Mouse (Mus musculus) layer of hippocampus, adult 9-11 months (tissue): ENCODE results near the gene 4932438H23Rik.
"Not testable (repeated sequence)": the region's sequence is repeated elsewhere in the genome, so short reads cannot be mapped to it uniquely, and the experiment has no call there.

Experiments used
- DNase-seq: peaks from one replicate; pipeline ENCODE4 v3.0.0; 2022

4932438H23Rik gene

DNA sequence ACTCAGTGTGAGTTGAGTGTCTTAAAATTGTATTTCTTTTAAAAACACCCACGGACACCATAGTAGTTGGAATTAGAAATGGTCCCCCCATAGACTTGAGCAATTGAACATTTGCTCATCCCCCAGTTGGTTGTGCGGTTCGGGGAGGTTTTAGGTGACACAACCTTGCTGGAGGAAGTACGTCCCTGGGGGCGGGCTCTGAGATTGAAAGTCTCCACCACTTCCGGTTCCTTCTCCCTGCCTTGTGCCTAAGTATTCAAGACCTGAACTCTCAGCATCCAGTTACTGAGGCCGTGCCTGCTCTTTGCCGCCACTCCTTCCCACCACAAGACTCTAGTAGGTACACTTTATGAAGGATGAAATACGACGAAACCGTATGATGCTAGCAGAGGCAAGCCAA lies 2.9 kb upstream of the 4932438H23Rik start:
- no peak for DNase-seq

GRCm38 (mm10) chr16:91096984-91097506 lies 2.1 kb upstream of the 4932438H23Rik start:
- no peak for DNase-seq

- DNase-seq, result no peak
Measured at GRCm38 (mm10) chr16:91096016-91096415, 1.1 kb upstream of the 4932438H23Rik start.

GRCm38 (mm10) chr16:91086642-91087306 lies 8.1 kb downstream of the 4932438H23Rik start:
- DNase-seq, result no peak

GRCm38 (mm10) chr16:91085239-91085825 lies 9.6 kb downstream of the 4932438H23Rik start:
- no peak for DNase-seq

DNA sequence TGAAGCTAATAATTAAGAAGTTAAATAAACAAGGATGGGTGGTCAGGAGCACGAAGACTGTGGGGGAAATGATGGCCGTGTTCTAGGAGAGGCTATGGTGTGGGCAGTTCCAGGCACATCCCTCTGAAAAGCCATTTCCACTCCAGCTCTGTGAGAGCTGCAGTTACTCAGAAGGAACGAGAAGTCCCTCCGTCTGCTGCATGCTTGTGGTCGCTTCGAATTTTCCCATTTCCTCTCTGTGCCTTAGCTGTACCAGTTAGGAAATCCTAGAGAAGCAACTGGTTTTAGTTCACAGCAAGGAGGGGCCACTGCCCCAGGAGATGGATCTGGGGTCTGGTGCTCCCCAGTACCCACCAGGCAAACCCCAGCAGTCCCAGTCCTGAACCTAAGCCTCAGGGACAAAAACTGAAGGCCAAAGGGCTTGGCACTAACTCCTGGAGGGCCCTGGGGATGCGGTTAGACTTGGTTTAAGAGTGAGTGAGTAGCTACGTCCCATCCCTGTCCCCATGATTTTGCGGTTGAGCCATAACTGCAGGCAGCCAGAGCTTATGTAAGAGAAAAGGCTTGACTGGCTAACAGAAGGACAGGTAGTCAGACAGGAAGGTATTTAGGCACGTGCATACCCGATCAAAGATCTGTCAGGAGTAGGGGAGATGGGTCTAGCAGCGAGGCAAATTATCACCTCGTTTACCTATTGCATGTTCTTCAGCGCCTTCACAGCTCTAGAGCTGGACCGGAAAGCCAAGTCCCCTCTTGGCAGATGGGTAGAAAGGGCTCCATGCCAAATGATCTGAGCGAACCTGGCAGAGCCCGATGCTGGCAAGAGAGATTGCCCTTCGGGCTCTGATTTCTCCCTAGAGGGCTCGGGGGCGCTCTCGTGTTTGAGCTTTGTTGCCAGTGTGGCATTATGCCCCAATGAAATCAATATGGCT lies 10.3 kb downstream of the 4932438H23Rik start:
- DNase-seq, result no peak

- peak; percentile 57 for DNase-seq
Measured at GRCm38 (mm10) chr16:91083002-91083646, 11.8 kb downstream of the 4932438H23Rik start.

DNA sequence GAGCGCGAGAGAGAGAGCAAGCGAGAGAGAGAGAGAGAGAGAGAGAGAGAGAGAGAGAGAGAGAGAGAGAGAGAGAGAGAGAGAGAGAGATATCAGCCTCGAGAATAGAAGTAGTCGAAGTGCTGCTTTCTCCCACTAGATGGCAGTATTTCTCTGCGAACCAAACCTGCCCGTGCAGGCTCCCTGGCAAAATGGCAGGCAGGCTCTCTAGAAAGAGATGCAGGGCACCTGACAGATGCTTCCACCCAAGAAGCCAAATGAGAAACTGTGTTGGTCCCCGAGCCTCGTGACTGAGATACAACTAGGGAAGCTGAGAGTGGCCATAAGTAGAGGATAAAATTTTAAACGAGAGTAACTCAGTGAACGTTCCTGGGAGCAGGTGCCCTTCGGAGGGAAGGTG lies 13.4 kb downstream of the 4932438H23Rik start:
- DNase-seq, result peak; percentile 78

DNA sequence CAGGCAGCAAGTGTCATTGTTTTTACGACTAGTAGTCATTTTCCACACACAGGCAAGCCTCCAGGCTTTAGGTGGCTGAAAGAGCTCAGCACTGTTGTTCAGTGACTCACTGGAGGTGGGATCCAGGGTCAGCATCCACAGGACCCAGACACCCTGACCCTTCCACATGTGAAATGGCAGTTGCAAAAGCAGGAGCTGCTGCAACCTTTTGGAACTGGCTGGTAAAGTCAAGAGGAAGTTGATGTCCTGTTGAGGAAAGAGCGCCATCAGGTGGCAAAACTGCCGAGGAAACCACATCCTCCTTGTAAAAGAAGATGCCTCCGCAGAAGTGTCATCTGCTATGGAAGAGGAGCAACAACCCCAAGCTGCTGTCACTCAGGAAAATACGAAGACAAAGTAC lies 18.7 kb downstream of the 4932438H23Rik start:
- no peak for DNase-seq

DNA sequence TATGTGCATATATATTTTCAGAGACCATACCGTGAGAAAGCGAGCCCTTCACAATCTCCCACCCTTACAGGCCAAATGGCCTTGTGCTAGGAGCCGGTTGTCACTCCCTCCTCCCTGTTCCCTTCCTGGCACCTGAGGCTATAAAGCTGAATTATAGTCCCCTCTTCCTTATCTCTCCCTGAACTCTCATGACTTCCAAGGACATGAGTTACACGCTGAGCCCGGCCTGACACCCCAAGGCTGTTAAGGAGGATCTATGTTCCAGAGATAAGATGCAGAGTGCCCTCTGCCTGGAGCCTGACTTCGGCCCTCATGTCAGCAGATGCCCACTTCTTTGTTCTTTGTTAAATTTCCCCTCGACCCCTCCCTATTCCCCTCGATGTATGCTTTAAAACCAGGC lies 19.5 kb downstream of the 4932438H23Rik start:
- not testable (repeated sequence) for DNase-seq

DNA sequence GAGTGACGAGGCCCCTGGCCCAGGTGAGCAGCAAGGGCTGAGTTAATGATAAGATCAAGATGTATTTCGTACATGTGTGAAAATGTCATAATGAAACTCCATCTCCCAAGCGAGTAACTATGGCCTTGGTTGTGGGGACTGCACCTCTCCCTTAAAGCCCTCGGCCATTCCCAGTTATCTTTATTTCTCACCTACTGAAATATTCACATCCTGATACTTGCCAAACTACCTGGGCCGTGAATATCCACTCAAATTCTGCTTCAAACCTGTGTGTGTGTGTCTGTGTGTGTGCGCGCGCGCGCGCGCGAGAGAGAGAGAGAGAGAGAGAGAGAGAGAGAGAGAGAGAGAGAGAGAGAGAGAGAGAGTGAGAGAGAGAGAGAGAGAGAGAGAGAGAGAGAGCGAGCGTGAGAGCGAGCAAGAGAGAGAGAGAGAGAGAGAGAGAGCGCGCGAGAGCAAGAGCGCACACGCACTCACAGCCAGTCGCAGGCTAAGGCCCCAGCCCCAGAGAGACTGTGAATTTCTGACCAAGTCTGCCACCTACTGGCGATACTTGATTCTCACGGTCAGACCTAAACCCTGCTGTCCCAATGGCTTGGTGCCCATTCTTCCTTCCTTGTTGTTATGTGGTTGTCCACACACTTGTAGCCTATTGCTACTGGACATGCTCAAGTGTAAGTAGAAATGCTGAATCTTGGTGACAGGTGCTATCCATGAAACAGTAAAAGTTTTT lies 21.6 kb downstream of the 4932438H23Rik start:
- peak; percentile 92 for DNase-seq

- no peak for DNase-seq
Measured at GRCm38 (mm10) chr16:91072256-91072655, 22.7 kb downstream of the 4932438H23Rik start.

- no peak for DNase-seq
Measured at GRCm38 (mm10) chr16:91068969-91069368, 26.0 kb downstream of the 4932438H23Rik start.

GRCm38 (mm10) chr16:91067122-91067521 lies 27.8 kb downstream of the 4932438H23Rik start:
- DNase-seq, result no peak

GRCm38 (mm10) chr16:91064583-91065365 lies 30.1 kb downstream of the 4932438H23Rik start:
- DNase-seq, result no peak

DNA sequence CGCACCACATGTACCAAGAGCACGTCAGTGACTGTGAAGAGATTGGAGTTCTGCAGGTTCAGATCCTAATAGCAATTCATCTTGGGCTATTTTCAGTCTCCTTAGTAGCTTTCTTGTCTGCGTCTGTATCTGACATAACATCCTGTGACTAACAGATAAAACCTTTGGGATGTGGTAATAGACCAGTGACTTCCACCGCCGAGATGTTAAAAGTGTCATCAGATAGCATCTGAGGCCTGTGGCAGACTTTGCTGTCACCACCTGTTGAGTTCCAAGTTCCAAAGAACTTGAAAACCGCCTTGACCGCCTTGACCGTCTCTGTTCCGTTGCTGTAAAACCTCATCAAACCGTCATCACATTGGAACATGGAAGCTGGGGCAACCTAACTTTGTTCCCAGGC lies 31.1 kb downstream of the 4932438H23Rik start:
- no peak for DNase-seq

DNA sequence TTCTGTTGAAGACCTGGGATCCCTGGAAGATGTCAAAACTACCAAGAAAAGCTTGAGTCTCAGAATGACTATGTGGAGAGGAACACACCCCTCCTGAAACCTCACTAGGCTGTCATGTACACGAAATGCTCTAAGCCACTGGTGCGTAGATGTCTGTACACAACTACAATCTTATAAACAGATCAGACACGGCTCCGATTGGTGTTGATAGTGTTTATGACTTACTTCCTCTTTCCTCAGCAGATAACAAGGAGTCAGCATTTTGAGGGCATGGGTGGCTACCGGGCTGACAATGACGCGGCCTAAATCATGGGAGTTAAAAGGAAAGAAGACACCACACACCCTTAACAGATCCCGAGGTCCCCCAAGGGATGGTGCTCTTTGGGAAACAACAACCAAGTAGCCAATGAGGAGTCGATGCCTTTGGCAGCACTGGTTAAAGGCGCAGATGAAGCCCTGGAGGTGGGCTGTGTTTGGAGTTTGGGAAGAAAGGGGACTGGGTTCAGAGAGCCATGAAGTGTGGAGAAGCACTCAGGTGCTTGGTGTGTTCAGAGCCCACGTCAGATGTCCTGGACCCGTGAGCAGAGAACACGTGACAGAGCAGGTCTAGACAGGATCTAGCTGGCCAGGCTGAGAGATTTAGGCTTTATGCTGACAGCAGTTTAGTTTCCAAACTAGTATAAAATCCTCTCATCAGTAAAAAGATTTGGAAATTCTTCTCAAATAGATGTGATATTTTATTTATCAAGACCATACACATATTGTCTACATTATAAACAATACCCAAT lies 33.2 kb downstream of the 4932438H23Rik start:
- DNase-seq, result no peak

GRCm38 (mm10) chr16:91057741-91058140 lies 37.2 kb downstream of the 4932438H23Rik start:
- DNase-seq, result no peak

DNA sequence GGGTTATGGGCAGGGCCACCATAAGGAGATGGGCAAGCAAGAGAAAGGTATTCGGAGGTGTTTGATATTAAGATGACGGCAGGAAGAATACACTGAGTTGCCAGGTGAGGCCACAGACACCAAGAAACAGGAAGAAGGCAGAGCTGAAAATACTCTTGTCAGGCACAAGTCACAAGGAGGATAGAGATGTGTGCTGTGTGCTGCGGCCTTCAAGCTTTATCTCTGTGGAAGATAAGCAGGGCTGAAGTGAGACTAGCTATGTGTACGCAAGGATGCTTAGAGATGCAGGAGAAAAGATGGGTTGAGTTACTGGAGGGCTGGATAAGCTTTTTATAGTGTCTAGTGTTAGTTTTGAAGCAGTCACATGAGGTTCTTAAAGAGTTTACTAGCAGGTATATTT lies 37.7 kb downstream of the 4932438H23Rik start:
- no peak for DNase-seq

GRCm38 (mm10) chr16:91056043-91056821 lies 38.7 kb downstream of the 4932438H23Rik start:
- DNase-seq, result peak; percentile 81
